Mouse (Mus musculus) CH12.LX (cell line): ENCODE measurements around the gene Gm28044.
A peak's percentile ranks its signal among the peaks of the same experiment; 100 is the strongest.

Experiments
- CHD1 ChIP-seq: IDR thresholded peaks from 2 replicates; pipeline ENCODE4 v1.6.1; 2012; ENCODE audit warnings: low read depth, low read length, improper control_type of control experiment, inconsistent platforms
- CTCF ChIP-seq, 2 experiments: IDR thresholded peaks in 1 of 2; conservative IDR thresholded peaks in 1 of 2; 2 replicates each; pipeline ENCODE4 v1.5.1; 2011 to 2012; ENCODE audit warnings: low read depth in 2 of 2, low read length in 2 of 2, improper control_type of control experiment in 1 of 2, inconsistent platforms in 1 of 2, mild to moderate bottlenecking in 1 of 2, moderate library complexity in 1 of 2
- EP300 ChIP-seq: IDR thresholded peaks from 2 replicates; pipeline ENCODE4 v1.6.1; 2011; ENCODE audit warnings: low read length, improper control_type of control experiment
- ETS1 ChIP-seq: conservative IDR thresholded peaks from 2 replicates; pipeline ENCODE4 v1.6.1; 2012; ENCODE audit warnings: low read depth, mild to moderate bottlenecking, inconsistent platforms, low read length, improper control_type of control experiment, moderate library complexity
- GABPA ChIP-seq: IDR thresholded peaks from 2 replicates; pipeline ENCODE4 v1.6.1; 2012; ENCODE audit warnings: low read depth, low read length, improper control_type of control experiment, inconsistent platforms; ENCODE audit not compliant: insufficient replicate concordance
- HCFC1 ChIP-seq: IDR thresholded peaks from 2 replicates; pipeline ENCODE4 v1.6.1; 2012; ENCODE audit warnings: low read depth, mild to moderate bottlenecking, inconsistent platforms, low read length, improper control_type of control experiment
- MXI1 ChIP-seq: IDR thresholded peaks from 2 replicates; pipeline ENCODE4 v1.6.1; 2011; ENCODE audit warnings: mild to moderate bottlenecking, low read depth, low read length, improper control_type of control experiment
- RCOR1 ChIP-seq: conservative IDR thresholded peaks from 2 replicates; pipeline ENCODE4 v1.6.1; 2012; ENCODE audit warnings: low read depth, mild to moderate bottlenecking, inconsistent platforms, low read length, improper control_type of control experiment
- SMC3 ChIP-seq: IDR thresholded peaks from 2 replicates; pipeline ENCODE4 v1.6.1; 2011; ENCODE audit warnings: low read depth, low read length, improper control_type of control experiment
- TBP ChIP-seq: conservative IDR thresholded peaks from 2 replicates; pipeline ENCODE4 v1.6.1; 2011; ENCODE audit warnings: low read depth, low read length, improper control_type of control experiment
- UBTF ChIP-seq: IDR thresholded peaks from 2 replicates; pipeline ENCODE4 v1.6.1; 2012; ENCODE audit warnings: low read depth, mild to moderate bottlenecking, inconsistent platforms, low read length, improper control_type of control experiment, moderate library complexity
- USF1 ChIP-seq: IDR thresholded peaks from 2 replicates; pipeline ENCODE4 v1.6.1; 2014; ENCODE audit warnings: low read depth, mild to moderate bottlenecking, inconsistent platforms, low read length, improper control_type of control experiment

GRCm38 (mm10) chr13:67305822-67306672 is 54.3 kb downstream of the Gm28044 start, which contains the start of gene Zfp457:
- TF ChIP-seq ETS1 (no peak), UBTF (no peak), USF1 (no peak), SMC3 (no peak), MXI1 (peak; percentile 89), RCOR1 (no peak), CTCF (conservative IDR thresholded peaks at IDR 0.05 in 1 of 2, IDR thresholded peaks at IDR 0.05 in 1 of 2; ENCODE audit: low read depth in 2 of 2, low read length in 2 of 2) (no peak), CHD1 (no peak), GABPA (peak; percentile 56; the same call in 1 of the 2 replicates), TBP (peak; percentile 89), HCFC1 (peak; percentile 98), EP300 (no peak)
